Mouse (Mus musculus) liver, embryonic 11.5 days (tissue): ENCODE data around the gene Enkd1. TPM values are rescaled to one million over a fixed set of nuclear protein-coding genes. Genes with fewer than 3 reads are reported as not detected.
A peak's percentile ranks its signal among the peaks of the same experiment; 100 is the strongest.

Source experiments
- ATAC-seq: fragments of 200-750 bp; cut with Nextera tagmentation; replicated peaks from 2 replicates; pipeline ENCODE4 v1.8.0; 2017; ENCODE audit warnings: moderate number of reproducible peaks, mild to moderate bottlenecking, moderate TSS enrichment, moderate library complexity; ENCODE audit not compliant: low FRiP score
- DNase-seq: peaks from one replicate; pipeline ENCODE4 v3.0.0-alpha.2; 2017; ENCODE audit warnings: low spot score
- H3K27ac ChIP-seq: fragments of 300-500 bp; sonication (generic); 2 replicates; pipeline ENCODE4 v1.5.1; 2014; ENCODE audit warnings: mild to moderate bottlenecking, low read depth, low read length, control low read depth
- H3K27me3 ChIP-seq: fragments of 300-500 bp; sonication (generic); replicated peaks from 2 replicates; pipeline ENCODE4 v1.6.1; 2014; ENCODE audit warnings: low read length, mixed read lengths; ENCODE audit not compliant: control insufficient read depth, insufficient read depth
- H3K36me3 ChIP-seq: fragments of 300-500 bp; sonication (generic); 2 replicates; pipeline ENCODE4 v1.6.1; 2014; ENCODE audit warnings: mild to moderate bottlenecking, low read length, moderate library complexity, mixed read lengths; ENCODE audit not compliant: control insufficient read depth, insufficient read depth
- H3K4me1 ChIP-seq: fragments of 300-500 bp; sonication (generic); replicated peaks from 2 replicates; pipeline ENCODE4 v1.6.1; 2014; ENCODE audit warnings: low read length, mixed read lengths; ENCODE audit not compliant: control insufficient read depth, insufficient read depth
- H3K4me2 ChIP-seq: fragments of 300-500 bp; sonication (generic); 2 replicates; pipeline ENCODE4 v1.6.1; 2014; ENCODE audit warnings: mild to moderate bottlenecking, control low read depth, moderate library complexity
- H3K4me3 ChIP-seq: fragments of 300-500 bp; sonication (generic); 2 replicates; pipeline ENCODE4 v1.5.1; 2014; ENCODE audit warnings: low read depth, low read length, control low read depth
- H3K9ac ChIP-seq: fragments of 300-500 bp; sonication (generic); 2 replicates; pipeline ENCODE4 v1.6.1; 2014; ENCODE audit warnings: low read depth, low read length, control low read depth
- H3K9me3 ChIP-seq: fragments of 300-500 bp; sonication (generic); 2 replicates; pipeline ENCODE4 v1.6.1; 2016; ENCODE audit warnings: low read length, inconsistent platforms, mixed read lengths; ENCODE audit not compliant: control insufficient read depth
- WGBS: fragments of 180-500 bp; shearing (Covaris S2); extraction: QIAGEN DNeasy Blood & Tissue Kit; methylation state at CpG from one replicate; pipeline ENCODE4 v1.1.7; 2014; 5-methylcytosine and 5-hydroxymethylcytosine counted together
- polyA plus RNA-seq: library from polyadenylated mRNA; unstranded; fragments of >200 nt; fragmentation: Nextera tagmentation; extraction: Ambion mirVana; gene quantifications from 2 replicates; pipeline ENCODE4 v1.2.1, GENCODE M21; 2014

The Enkd1 gene
- polyA plus RNA-seq, 1 experiment from 2014 or later = 22.3 TPM

GRCm38 (mm10) chr8:105698734-105699133, 9.3 kb downstream of the Enkd1 start:
- Histone ChIP-seq H3K36me3 (peaks cover 24% of the 10 kb centered on the region), H3K27ac (no peak overlapping the region), H3K9ac (no peak overlapping the region), H3K4me3 (no peak overlapping the region), H3K27me3 (peaks cover 4% of the 10 kb centered on the region; the same call in 1 of the 2 replicates), H3K4me2 (no peak overlapping the region), H3K4me1 (peaks cover 29% of the 10 kb centered on the region), H3K9me3 (no peaks in the 10 kb centered on the region)
- ATAC-seq = no peak
- DNase-seq = no peak
- 89% methylated on average over 5 of the region's 5 CpGs for WGBS

- WGBS = 89% methylated on average over 17 of the region's 17 CpGs
- ATAC-seq (no peak), DNase-seq (no peak)
- Histone ChIP-seq H3K9me3 (no peaks in the 10 kb centered on the region), H3K9ac (no peak overlapping the region), H3K4me3 (no peak overlapping the region), H3K4me1 (peaks cover 33% of the 10 kb centered on the region), H3K36me3 (peaks cover 16% of the 10 kb centered on the region), H3K4me2 (no peak overlapping the region), H3K27me3 (peaks cover 4% of the 10 kb centered on the region; the same call in 1 of the 2 replicates), H3K27ac (no peak overlapping the region)
Observed at GRCm38 (mm10) chr8:105697196-105697780, 10.7 kb downstream of the Enkd1 start.

- H3K9ac ChIP-seq = no peak overlapping the region
- WGBS = 75% methylated on average over 30 of the region's 30 CpGs
- H3K36me3 ChIP-seq = peaks cover 16% of the 10 kb centered on the region
- no peak overlapping the region for H3K27ac ChIP-seq
- H3K4me3 ChIP-seq = no peak overlapping the region
- H3K27me3 ChIP-seq = peaks cover 4% of the 10 kb centered on the region; the same call in 1 of the 2 replicates
- H3K9me3 ChIP-seq = no peaks in the 10 kb centered on the region
- peaks cover 26% of the 10 kb centered on the region for H3K4me1 ChIP-seq
- H3K4me2 ChIP-seq = no peak overlapping the region
- no peak for DNase-seq
- no peak for ATAC-seq
Observed at GRCm38 (mm10) chr8:105695080-105695780, 12.8 kb downstream of the Enkd1 start.

GRCm38 (mm10) chr8:105694051-105694799, 13.8 kb downstream of the Enkd1 start:
- Histone ChIP-seq H3K9ac (peak overlapping the region; percentile 46; the same call in 1 of the 2 replicates), H3K4me1 (peaks cover 20% of the 10 kb centered on the region), H3K36me3 (peaks cover 16% of the 10 kb centered on the region), H3K4me3 (peak overlapping the region; percentile 47), H3K27ac (no peak overlapping the region), H3K9me3 (no peaks in the 10 kb centered on the region), H3K27me3 (peaks cover 4% of the 10 kb centered on the region; the same call in 1 of the 2 replicates), H3K4me2 (peak overlapping the region; percentile 97)
- WGBS = 20% methylated on average over 40 of the region's 40 CpGs
- no peak for DNase-seq
- ATAC-seq = no peak; the same call in 1 of the 2 replicates

- ATAC-seq = peak; percentile 69
- H3K27me3 ChIP-seq = peaks cover 4% of the 10 kb centered on the region; the same call in 1 of the 2 replicates
- peaks cover 13% of the 10 kb centered on the region for H3K36me3 ChIP-seq
- 4% methylated on average over 30 of the region's 30 CpGs for WGBS
- peak overlapping the region; percentile 97 for H3K4me2 ChIP-seq
- H3K9me3 ChIP-seq = no peaks in the 10 kb centered on the region
- DNase-seq = peak; percentile 83
- H3K27ac ChIP-seq = no peak overlapping the region
- peaks cover 20% of the 10 kb centered on the region for H3K4me1 ChIP-seq
- peak overlapping the region; percentile 47 for H3K4me3 ChIP-seq
- H3K9ac ChIP-seq = peak overlapping the region; percentile 46; the same call in 1 of the 2 replicates
Observed at GRCm38 (mm10) chr8:105693648-105694047, 14.4 kb downstream of the Enkd1 start.

- 90% methylated on average over 11 of the region's 11 CpGs for whole genome bisulfite sequencing
- Histone ChIP-seq H3K36me3 (peaks cover 7% of the 10 kb centered on the region), H3K27me3 (peaks cover 4% of the 10 kb centered on the region; the same call in 1 of the 2 replicates), H3K4me3 (no peak overlapping the region), H3K4me2 (no peak overlapping the region), H3K9me3 (no peaks in the 10 kb centered on the region), H3K27ac (no peak overlapping the region), H3K4me1 (peaks cover 25% of the 10 kb centered on the region), H3K9ac (no peak overlapping the region)
- ATAC-seq (no peak), DNase-seq (no peak)
Observed at GRCm38 (mm10) chr8:105692449-105693182, 15.4 kb downstream of the Enkd1 start.

- no peak for DNase-seq
- H3K27me3 ChIP-seq = peaks cover 4% of the 10 kb centered on the region; the same call in 1 of the 2 replicates
- H3K4me3 ChIP-seq = no peak overlapping the region
- WGBS = 72% methylated on average over 14 of the region's 14 CpGs
- H3K9me3 ChIP-seq = no peaks in the 10 kb centered on the region
- H3K4me2 ChIP-seq = no peak overlapping the region
- peaks cover 19% of the 10 kb centered on the region for H3K4me1 ChIP-seq
- no peaks in the 10 kb centered on the region for H3K36me3 ChIP-seq
- H3K27ac ChIP-seq = no peak overlapping the region
- H3K9ac ChIP-seq = no peak overlapping the region
- ATAC-seq = no peak
Observed at GRCm38 (mm10) chr8:105690978-105691377, 17.0 kb downstream of the Enkd1 start.

GRCm38 (mm10) chr8:105689983-105690360, 18.0 kb downstream of the Enkd1 start:
- Histone ChIP-seq H3K4me3 (no peak overlapping the region), H3K9ac (no peak overlapping the region), H3K27ac (no peak overlapping the region)

More at GRCm38 (mm10) chr8:105689983-105690360, 18.0 kb downstream of the Enkd1 start:
- DNase-seq (no peak), ATAC-seq (no peak)
- H3K9me3 ChIP-seq = no peaks in the 10 kb centered on the region
- H3K27me3 ChIP-seq = peaks cover 4% of the 10 kb centered on the region; the same call in 1 of the 2 replicates
- WGBS = 87% methylated on average over 9 of the region's 9 CpGs
- H3K4me2 ChIP-seq = no peak overlapping the region
- peaks cover 24% of the 10 kb centered on the region for H3K4me1 ChIP-seq
- H3K36me3 ChIP-seq = no peaks in the 10 kb centered on the region
